ENCODE assay signal across 12 mouse cellular contexts in the genomic region with DNA sequence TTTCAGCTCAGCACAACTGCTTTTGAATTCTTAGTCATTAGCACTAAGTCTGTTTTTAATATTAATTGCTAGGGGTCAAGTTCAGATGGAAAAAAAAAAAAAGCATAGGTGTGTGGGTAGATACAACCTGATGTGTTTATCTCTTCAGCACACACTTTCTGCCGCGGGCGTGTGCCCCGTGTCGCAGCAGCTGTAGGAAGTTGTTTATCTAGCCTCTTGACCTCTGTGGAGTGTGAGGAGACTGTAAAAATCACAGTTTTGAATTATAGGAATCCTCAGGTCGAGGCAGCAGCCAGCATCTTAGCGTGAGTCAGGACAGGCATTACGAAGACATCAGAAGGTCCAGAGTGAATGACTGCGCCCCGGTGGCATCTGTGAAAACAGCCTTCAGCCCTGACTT.
DNase-seq lines count a peak whose midpoint lies in the region; ATAC-seq lines count a peak whose summit lies in the region.
"Had no signal": no experiment of that assay in that cellular context is flagged by ENCODE, and none has a peak within 500 bp of the region (broad histone marks: within the 10 kb centered on the region; RNA-seq: fewer than 3 reads in every experiment).

No protein-coding gene starts in this region.

- peak overlapping the region; percentile 13 for H3K27ac ChIP-seq in brown adipose tissue, adult 24 weeks (replicated peaks; ENCODE audit: low read depth, low read length)
- no peak overlapping the region for H3K27ac ChIP-seq in heart, embryonic 11.5 days (ENCODE audit: low read depth, low read length)
- no peak overlapping the region for H3K27ac ChIP-seq in liver, embryonic 16.5 days (ENCODE audit: low read length)
- H3K27ac ChIP-seq: macrophage had no signal

- no peaks in the 10 kb centered on the region for H3K9me3 ChIP-seq in heart, embryonic 11.5 days (replicated peaks; ENCODE audit: control insufficient read depth, low read length)
- H3K9me3 ChIP-seq in liver, embryonic 16.5 days (replicated peaks; ENCODE audit: control insufficient read depth, low read length): no peaks in the 10 kb centered on the region

- DNase-seq in kidney, adult 9 months: peak; percentile 10
- DNase-seq in kidney, adult 11 months: no peak
- no peak for DNase-seq in cerebellum, adult 9-10 months
- no peak for DNase-seq in urinary bladder, postnatal 10 days (ENCODE audit: low spot score)
- DNase-seq: cerebellum, postnatal 14 days; right cerebral cortex, postnatal 25 days; thymus, postnatal 25 days had no signal

- ATAC-seq in heart, embryonic 11.5 days (replicated peaks; ENCODE audit: insufficient number of reproducible peaks, low FRiP score, low TSS enrichment): no peak
- peak; percentile 49 for ATAC-seq in liver, embryonic 16.5 days (ENCODE audit: low read depth)
- ATAC-seq: intestine, embryonic 16.5 days had no signal

- H3K4me1 ChIP-seq in brown adipose tissue, adult 24 weeks (ENCODE audit: control insufficient read depth, insufficient read depth, insufficient read length, low read length): no peaks in the 10 kb centered on the region; the same call in 1 of the 2 replicates
- peaks cover 40% of the 10 kb centered on the region for H3K4me1 ChIP-seq in heart, embryonic 11.5 days (ENCODE audit: control insufficient read depth, insufficient read depth, low read length)
- H3K4me1 ChIP-seq in liver, embryonic 16.5 days (ENCODE audit: control insufficient read depth, low read depth, low read length): peaks cover 11% of the 10 kb centered on the region

- H3K4me3 ChIP-seq in brown adipose tissue, adult 24 weeks (ENCODE audit: insufficient read depth, low read depth, low read length): no peak overlapping the region
- no peak overlapping the region for H3K4me3 ChIP-seq in heart, embryonic 11.5 days (ENCODE audit: low read depth, low read length)
- H3K4me3 ChIP-seq in liver, embryonic 16.5 days (ENCODE audit: low read depth, low read length): no peak overlapping the region

- 5% methylated on average over 10 of the region's 10 CpGs for WGBS in heart, embryonic 11.5 days (ENCODE audit: insufficient replicate concordance)
- WGBS in liver, embryonic 16.5 days (ENCODE audit: insufficient replicate concordance): 11% methylated on average over 10 of the region's 10 CpGs

- H3K27me3 ChIP-seq in heart, embryonic 11.5 days (ENCODE audit: control insufficient read depth, insufficient read depth, low read length): no peaks in the 10 kb centered on the region
- H3K27me3 ChIP-seq in liver, embryonic 16.5 days (ENCODE audit: control insufficient read depth, insufficient read depth, low read depth, low read length): no peaks in the 10 kb centered on the region

- no peak overlapping the region for H3K9ac ChIP-seq in heart, embryonic 11.5 days (ENCODE audit: low read depth, low read length)
- H3K9ac ChIP-seq in liver, embryonic 16.5 days (ENCODE audit: low read depth, low read length): no peak overlapping the region

- H3K36me3 ChIP-seq in heart, embryonic 11.5 days (ENCODE audit: control insufficient read depth, insufficient read depth, low read length): no peaks in the 10 kb centered on the region
- no peaks in the 10 kb centered on the region for H3K36me3 ChIP-seq in liver, embryonic 16.5 days (ENCODE audit: control insufficient read depth, insufficient read depth)

- H3K4me2 ChIP-seq in heart, embryonic 11.5 days: peak overlapping the region; percentile 48
- no peak overlapping the region for H3K4me2 ChIP-seq in liver, embryonic 16.5 days (ENCODE audit: low read depth, low read length)
